Mouse (Mus musculus) regulatory T cell (primary cell): Measurements from ENCODE around the gene Syt7.

Experiments used
- in situ Hi-C: fragments of 300-600 bp; cut with MboI, MseI; formaldehyde crosslinking; loops from one replicate; pipeline ENCODE4 v1.15.1; 2025; ENCODE audit warnings: high pct_unique_total_duplicates

Syt7 gene

GRCm38 (mm10) chr19:10387660-10388059 is 1.2 kb upstream of the Syt7 start:
- in situ Hi-C loops = no loop called here

GRCm38 (mm10) chr19:10389391-10390098 is 655 bp downstream of the Syt7 start:
- in situ Hi-C loops = no loop called here

- in situ Hi-C loops = no loop called here
Measured at GRCm38 (mm10) chr19:10390099-10390680, 1.3 kb downstream of the Syt7 start.

- in situ Hi-C loops = no loop called here
Measured at GRCm38 (mm10) chr19:10391028-10391427, 2.1 kb downstream of the Syt7 start.

- in situ Hi-C loops = no loop called here
Measured at GRCm38 (mm10) chr19:10391995-10392394, 3.1 kb downstream of the Syt7 start.

- in situ Hi-C loops = no loop called here
Measured at GRCm38 (mm10) chr19:10393471-10393870, 4.6 kb downstream of the Syt7 start.

- in situ Hi-C loops = no loop called here
Measured at GRCm38 (mm10) chr19:10393874-10394500, 5.1 kb downstream of the Syt7 start.

GRCm38 (mm10) chr19:10395174-10395573 is 6.3 kb downstream of the Syt7 start:
- in situ Hi-C loops = no loop called here

GRCm38 (mm10) chr19:10396962-10397361 is 8.1 kb downstream of the Syt7 start:
- in situ Hi-C loops = no loop called here

GRCm38 (mm10) chr19:10397479-10398153 is 8.7 kb downstream of the Syt7 start:
- in situ Hi-C loops = no loop called here

- in situ Hi-C loops = no loop called here
Measured at GRCm38 (mm10) chr19:10398296-10398695, 9.4 kb downstream of the Syt7 start.

GRCm38 (mm10) chr19:10402771-10403494 is 14.0 kb downstream of the Syt7 start:
- in situ Hi-C loops = no loop called here

- in situ Hi-C loops = no loop called here
Measured at GRCm38 (mm10) chr19:10403593-10404380, 14.9 kb downstream of the Syt7 start.

- in situ Hi-C loops = no loop called here
Measured at GRCm38 (mm10) chr19:10404424-10404823, 15.5 kb downstream of the Syt7 start.

- in situ Hi-C loops = no loop called here
Measured at GRCm38 (mm10) chr19:10404911-10405310, 16.0 kb downstream of the Syt7 start.

- in situ Hi-C loops = no loop called here
Measured at GRCm38 (mm10) chr19:10413701-10414242, 24.9 kb downstream of the Syt7 start.

- in situ Hi-C loops = no loop called here
Measured at GRCm38 (mm10) chr19:10415508-10415907, 26.6 kb downstream of the Syt7 start.

- in situ Hi-C loops = no loop called here
Measured at GRCm38 (mm10) chr19:10416889-10417288, 28.0 kb downstream of the Syt7 start.

GRCm38 (mm10) chr19:10417436-10417835 is 28.5 kb downstream of the Syt7 start:
- in situ Hi-C loops = no loop called here
